Mouse (Mus musculus) heart, postnatal 0 days (tissue): ENCODE data around the gene Onecut1. TPM values are rescaled to one million over a fixed set of nuclear protein-coding genes. Genes with fewer than 3 reads are reported as not detected.

Source experiments
- ATAC-seq: fragments of 200-750 bp; cut with Nextera tagmentation; 2 replicates; pipeline ENCODE4 v1.8.0; 2017; ENCODE audit warnings: low read depth, moderate number of reproducible peaks, moderate library complexity; ENCODE audit not compliant: insufficient read depth
- DNase-seq: peaks from one replicate; pipeline ENCODE4 v3.0.0-alpha.2; 2016; ENCODE audit warnings: low spot score
- H3K27ac ChIP-seq: fragments of 300-500 bp; sonication (generic); 2 replicates; pipeline ENCODE4 v1.5.1; 2014; ENCODE audit warnings: low read depth, mild to moderate bottlenecking
- H3K27me3 ChIP-seq: fragments of 300-500 bp; sonication (generic); 2 replicates; pipeline ENCODE4 v1.6.1; 2014; ENCODE audit warnings: low read length, mixed read lengths; ENCODE audit not compliant: control insufficient read depth, insufficient read depth
- H3K36me3 ChIP-seq: fragments of 300-500 bp; sonication (generic); replicated peaks from 2 replicates; pipeline ENCODE4 v1.6.1; 2014; ENCODE audit warnings: low read length, mixed read lengths; ENCODE audit not compliant: control insufficient read depth, insufficient read depth
- H3K4me1 ChIP-seq: fragments of 300-500 bp; sonication (generic); 2 replicates; pipeline ENCODE4 v1.6.1; 2014; ENCODE audit warnings: antibody characterized with exemption; ENCODE audit not compliant: control insufficient read depth, insufficient read depth
- H3K4me2 ChIP-seq: fragments of 300-500 bp; sonication (generic); 2 replicates; pipeline ENCODE4 v1.6.1; 2014; ENCODE audit warnings: low read depth, mild to moderate bottlenecking, low read length, moderate library complexity
- H3K4me3 ChIP-seq: fragments of 300-500 bp; sonication (generic); 2 replicates; pipeline ENCODE4 v1.5.1; 2014; ENCODE audit warnings: low read depth, low read length
- H3K9ac ChIP-seq: fragments of 300-500 bp; sonication (generic); replicated peaks from 2 replicates; pipeline ENCODE4 v1.6.1; 2014; ENCODE audit warnings: low read depth, low read length, mixed read lengths
- H3K9me3 ChIP-seq: fragments of 300-500 bp; sonication (generic); replicated peaks from 2 replicates; pipeline ENCODE4 v1.6.1; 2016; ENCODE audit warnings: low read length; ENCODE audit not compliant: control insufficient read depth
- CTCF ChIP-seq: IDR thresholded peaks from 2 replicates; pipeline ENCODE4 v1.5.1; 2016; ENCODE audit warnings: antibody characterized with exemption, control low read depth, low read depth
- EP300 ChIP-seq: IDR thresholded peaks from 2 replicates; pipeline ENCODE4 v1.6.1; 2016; ENCODE audit warnings: antibody characterized with exemption, low read depth
- WGBS: fragments of 180-500 bp; shearing (Covaris S2); extraction: QIAGEN DNeasy Blood & Tissue Kit; methylation state at CpG from one replicate; pipeline ENCODE4 v1.1.7; 2014; 5-methylcytosine and 5-hydroxymethylcytosine counted together
- polyA plus RNA-seq: library from polyadenylated mRNA; unstranded; fragments of >200 nt; fragmentation: Nextera tagmentation; extraction: Ambion mirVana; gene quantifications from 2 replicates; pipeline ENCODE4 v1.2.1, GENCODE M21; 2015
- total RNA-seq: library from RNA; depleted of rRNA; stranded (reverse); fragments of >200 nt; gene quantifications from 2 replicates; pipeline ENCODE4 v1.2.3, GENCODE M21; 2014; ENCODE audit warnings: low replicate concordance

Gene Onecut1
- total and polyA plus RNA-seq, 2 experiments from 2014 or later: not detected

DNA sequence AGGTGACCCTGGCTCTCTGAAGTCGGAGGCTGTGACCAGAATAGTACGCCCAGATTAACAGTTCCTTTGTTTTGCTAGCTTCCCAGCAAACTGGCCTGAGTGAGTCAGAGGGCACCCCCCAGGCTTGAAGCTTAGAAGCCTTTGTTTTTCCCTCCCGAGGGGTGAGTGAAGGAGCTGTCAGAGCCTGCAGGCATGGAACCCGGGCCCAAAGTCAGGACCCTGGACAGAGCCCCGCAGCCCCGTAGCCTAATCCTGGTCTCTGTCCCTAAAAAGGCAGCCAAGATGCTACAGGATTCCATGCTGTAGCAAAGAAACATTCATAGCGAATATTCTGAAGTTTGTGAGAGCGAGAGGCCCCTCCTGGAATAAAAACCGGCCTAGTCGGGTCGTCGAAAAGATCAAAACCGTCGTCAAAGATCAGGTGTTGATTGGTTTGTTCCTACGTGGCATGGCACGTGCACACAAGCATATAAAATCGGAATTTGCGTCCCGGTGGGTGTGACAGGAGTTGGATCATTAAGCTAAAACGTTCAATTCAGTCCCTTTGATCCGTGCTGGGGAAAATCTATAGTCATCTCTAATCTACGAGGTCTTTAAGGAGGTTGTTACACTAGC lies 6.7 kb downstream of the Onecut1 start:
- no peak overlapping the region for H3K4me2 ChIP-seq
- H3K9me3 ChIP-seq: no peaks in the 10 kb centered on the region
- no peak overlapping the region for H3K27ac ChIP-seq
- WGBS: 10% methylated on average over 22 of the region's 22 CpGs
- no peak for DNase-seq
- no peak for ATAC-seq
- H3K4me1 ChIP-seq: no peaks in the 10 kb centered on the region
- no peak overlapping the region for H3K4me3 ChIP-seq
- no peaks in the 10 kb centered on the region for H3K36me3 ChIP-seq
- TF ChIP-seq EP300 (no peak), CTCF (no peak)
- H3K27me3 ChIP-seq: peaks cover 77% of the 10 kb centered on the region
- no peak overlapping the region for H3K9ac ChIP-seq

DNA sequence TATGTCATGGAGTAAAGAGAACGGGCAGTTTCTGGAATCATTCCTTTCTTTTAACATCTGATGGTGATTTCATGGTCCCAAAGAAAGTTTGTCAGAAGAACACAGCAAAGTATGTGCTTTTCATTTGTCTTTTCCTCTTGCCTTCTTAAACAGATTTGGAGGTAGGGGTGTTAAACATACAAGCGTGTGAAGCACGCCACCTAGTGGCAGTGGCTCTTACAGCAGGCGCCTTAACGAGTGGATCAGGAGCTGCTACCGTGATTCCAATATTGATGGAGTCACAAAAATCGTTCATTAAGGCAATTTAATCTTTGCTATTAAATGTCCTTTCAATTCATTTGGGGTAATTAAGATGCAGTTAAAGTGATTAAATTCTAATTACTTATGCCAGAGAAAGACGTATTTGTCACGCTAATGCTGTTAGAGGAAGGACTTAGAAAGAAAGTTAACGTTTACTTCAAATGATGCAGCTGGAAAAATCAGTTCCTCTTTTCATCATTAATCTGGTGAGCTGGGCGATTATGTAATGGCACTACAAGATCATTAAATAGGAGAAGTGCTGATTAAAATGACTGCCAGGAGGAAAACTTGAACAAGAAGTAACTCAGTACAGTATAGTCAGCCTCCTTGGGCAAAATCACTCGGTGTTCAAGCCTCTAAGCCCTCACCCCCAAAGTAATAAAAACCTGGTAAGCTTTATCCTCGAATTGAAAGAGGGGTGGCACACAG lies 9.4 kb downstream of the Onecut1 start:
- peak; percentile 30 for DNase-seq
- TF ChIP-seq EP300 (no peak), CTCF (peak; percentile 81)
- H3K27ac ChIP-seq: no peak overlapping the region
- no peak overlapping the region for H3K4me2 ChIP-seq
- no peaks in the 10 kb centered on the region for H3K4me1 ChIP-seq
- no peaks in the 10 kb centered on the region for H3K9me3 ChIP-seq
- no peak overlapping the region for H3K9ac ChIP-seq
- 17% methylated on average over 13 of the region's 13 CpGs for WGBS
- H3K27me3 ChIP-seq: peaks cover 50% of the 10 kb centered on the region
- ATAC-seq: no peak
- H3K4me3 ChIP-seq: no peak overlapping the region
- no peaks in the 10 kb centered on the region for H3K36me3 ChIP-seq

DNA sequence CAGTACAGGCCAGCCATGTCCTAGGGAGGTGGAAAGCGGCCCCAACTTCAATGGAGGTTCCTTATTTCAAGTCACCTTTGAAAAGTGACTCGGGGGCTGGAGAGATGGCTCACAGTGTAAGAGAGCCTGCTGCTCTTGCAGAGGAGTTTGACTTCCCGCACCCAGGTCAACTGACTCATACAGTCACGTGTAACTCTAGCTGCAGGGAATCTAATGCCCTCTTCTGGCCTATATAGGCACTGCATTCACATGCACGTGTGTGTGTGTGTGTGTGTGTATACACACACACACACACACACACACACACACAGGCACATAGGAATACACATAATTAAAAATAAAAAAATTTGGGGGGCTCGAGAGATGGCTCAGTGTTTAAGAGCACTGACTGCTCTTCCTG lies 14.6 kb downstream of the Onecut1 start:
- Histone ChIP-seq H3K4me1 (no peaks in the 10 kb centered on the region), H3K27ac (no peak overlapping the region), H3K27me3 (peaks cover 6% of the 10 kb centered on the region), H3K36me3 (no peaks in the 10 kb centered on the region), H3K4me2 (no peak overlapping the region), H3K4me3 (no peak overlapping the region), H3K9me3 (no peaks in the 10 kb centered on the region), H3K9ac (no peak overlapping the region)
- WGBS: 73% methylated on average over 6 of the region's 6 CpGs
- TF ChIP-seq CTCF: no peak
- TF ChIP-seq EP300: no peak
- no peak for DNase-seq
- no peak for ATAC-seq

DNA sequence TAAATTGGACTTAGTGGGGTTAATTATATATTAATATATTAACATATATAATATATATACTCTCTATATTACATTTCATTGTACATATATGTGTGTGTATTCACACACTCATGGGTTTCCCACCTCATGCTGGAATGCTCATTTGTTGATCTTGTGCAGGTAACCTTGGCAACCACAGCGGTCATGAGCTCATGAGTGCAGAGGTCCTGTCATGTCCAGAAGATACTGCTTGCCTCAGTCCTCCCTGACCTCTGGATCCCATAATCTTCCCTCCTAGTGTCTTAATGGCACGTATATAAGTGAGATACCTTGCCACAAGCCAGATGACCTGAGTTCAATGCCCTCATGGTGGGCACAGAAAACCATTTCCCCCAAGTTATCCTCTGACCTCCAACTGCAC lies 16.0 kb downstream of the Onecut1 start:
- TF ChIP-seq CTCF (no peak), EP300 (no peak)
- Histone ChIP-seq H3K9me3 (no peaks in the 10 kb centered on the region), H3K9ac (no peak overlapping the region), H3K27me3 (no peaks in the 10 kb centered on the region), H3K27ac (no peak overlapping the region), H3K4me2 (no peak overlapping the region), H3K36me3 (no peaks in the 10 kb centered on the region), H3K4me1 (no peaks in the 10 kb centered on the region), H3K4me3 (no peak overlapping the region)
- no peak for DNase-seq
- ATAC-seq: no peak
- 73% methylated on average over 2 of the region's 2 CpGs for WGBS

DNA sequence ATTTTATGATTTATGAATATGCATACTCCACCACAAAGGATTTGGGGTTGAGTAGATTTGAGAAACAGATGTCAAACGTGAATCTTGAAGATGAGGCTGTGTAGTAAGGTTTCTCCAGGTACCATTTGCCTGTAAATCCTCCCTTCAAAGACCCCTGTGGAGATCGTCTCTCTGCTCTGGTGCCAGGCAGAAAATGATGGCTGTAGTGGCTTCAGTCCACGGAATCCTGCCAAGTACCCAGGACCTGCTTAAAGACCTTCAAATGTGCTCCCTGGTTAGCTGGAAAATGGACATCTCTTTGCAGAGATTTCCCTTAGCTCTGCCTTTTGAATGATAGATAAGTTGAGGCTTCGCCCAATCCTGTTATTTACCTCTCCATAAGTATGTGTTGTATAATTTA lies 26.1 kb downstream of the Onecut1 start:
- H3K4me3 ChIP-seq: no peak overlapping the region
- H3K9ac ChIP-seq: no peak overlapping the region
- no peaks in the 10 kb centered on the region for H3K36me3 ChIP-seq
- H3K4me1 ChIP-seq: no peaks in the 10 kb centered on the region
- H3K27ac ChIP-seq: no peak overlapping the region
- DNase-seq (no peak), ATAC-seq (no peak)
- no peaks in the 10 kb centered on the region for H3K9me3 ChIP-seq
- no peak overlapping the region for H3K4me2 ChIP-seq
- no peak for TF ChIP-seq CTCF
- TF ChIP-seq EP300: no peak
- no peaks in the 10 kb centered on the region for H3K27me3 ChIP-seq
- 66% methylated on average over 4 of the region's 4 CpGs for WGBS
